Mouse (Mus musculus) myocyte (in vitro differentiated cells): ENCODE results near the gene Clptm1. TPM values are rescaled to one million over a fixed set of nuclear protein-coding genes. Genes with fewer than 3 reads are reported as not detected.

Experiments used
- H3K27me3 ChIP-seq: one replicate; pipeline ENCODE4 v1.6.1; 2011; ENCODE audit not compliant: control insufficient read depth, insufficient read depth, insufficient read length
- H3K36me3 ChIP-seq: one replicate; pipeline ENCODE4 v1.6.1; 2011; ENCODE audit not compliant: control insufficient read depth, insufficient read depth
- H3K4me2 ChIP-seq: one replicate; pipeline ENCODE4 v1.6.1; 2011; ENCODE audit warnings: low read depth, control low read depth
- H3K4me3 ChIP-seq: one replicate; pipeline ENCODE4 v1.5.1; 2011; ENCODE audit warnings: mild to moderate bottlenecking, control low read depth, moderate library complexity
- H3K79me2 ChIP-seq: one replicate; pipeline ENCODE4 v1.6.1; 2011; ENCODE audit not compliant: control insufficient read depth, insufficient read depth
- H3ac ChIP-seq: one replicate; pipeline ENCODE4 v1.6.1; 2011; ENCODE audit not compliant: control insufficient read depth, insufficient read length
- CEBPB ChIP-seq: IDR thresholded peaks from 2 replicates; pipeline ENCODE4 v1.6.1; 2011; ENCODE audit warnings: mild to moderate bottlenecking, moderate library complexity; ENCODE audit not compliant: poor library complexity, insufficient read depth, severe bottlenecking
- E2F4 ChIP-seq: IDR thresholded peaks from one replicate; pipeline ENCODE4 v1.6.1; 2011; ENCODE audit warnings: mild to moderate bottlenecking, control low read depth, moderate library complexity; ENCODE audit not compliant: insufficient read depth
- MAX ChIP-seq: IDR thresholded peaks from one replicate; pipeline ENCODE4 v1.6.1; 2011; ENCODE audit warnings: low read depth, mild to moderate bottlenecking, control low read depth
- MYOD1 ChIP-seq, 3 experiments: IDR thresholded peaks; one replicate each; pipeline ENCODE4 v1.6.1; 2011; ENCODE audit warnings: control low read depth in 2 of 3, low read depth in 2 of 3, mild to moderate bottlenecking in 2 of 3, moderate library complexity in 1 of 3; ENCODE audit not compliant: insufficient read length in 2 of 3, control insufficient read depth in 1 of 3
- MYOG ChIP-seq, 3 experiments: IDR thresholded peaks; one replicate each; pipeline ENCODE4 v1.6.1; 2011; ENCODE audit warnings: control low read depth in 2 of 3, low read depth in 2 of 3, mild to moderate bottlenecking in 2 of 3; ENCODE audit not compliant: insufficient read length in 2 of 3, control insufficient read depth in 1 of 3, insufficient read depth in 1 of 3
- POLR2A ChIP-seq: IDR thresholded peaks from one replicate; pipeline ENCODE4 v1.6.1; 2011; ENCODE audit warnings: low read depth, mild to moderate bottlenecking, control low read depth, moderate library complexity; ENCODE audit not compliant: insufficient read length
- POLR2AphosphoS2 ChIP-seq: IDR thresholded peaks from one replicate; pipeline ENCODE4 v1.6.1; 2011; ENCODE audit warnings: low read depth, control low read depth; ENCODE audit not compliant: insufficient read length
- REST ChIP-seq: IDR thresholded peaks from one replicate; pipeline ENCODE4 v1.6.1; 2011; ENCODE audit warnings: mild to moderate bottlenecking, control low read depth, moderate library complexity; ENCODE audit not compliant: insufficient read depth, insufficient read length
- SRF ChIP-seq: IDR thresholded peaks from one replicate; pipeline ENCODE4 v1.6.1; 2011; ENCODE audit warnings: low read depth; ENCODE audit not compliant: control insufficient read depth, insufficient read length
- TCF12 ChIP-seq: IDR thresholded peaks from one replicate; pipeline ENCODE4 v1.6.1; 2011; ENCODE audit warnings: mild to moderate bottlenecking, control low read depth; ENCODE audit not compliant: poor library complexity, insufficient read depth, severe bottlenecking
- TCF3 ChIP-seq: IDR thresholded peaks from one replicate; pipeline ENCODE4 v1.6.1; 2011; ENCODE audit warnings: low read depth, control low read depth; ENCODE audit not compliant: insufficient read length
- USF1 ChIP-seq: IDR thresholded peaks from one replicate; pipeline ENCODE4 v1.6.1; 2011; ENCODE audit warnings: low read depth, mild to moderate bottlenecking, control low read depth, moderate library complexity
- polyA plus RNA-seq: library from polyadenylated mRNA; unstranded; fragments of >200 nt; fragmentation: generic; extraction: Trizol; gene quantifications from one replicate; pipeline ENCODE4 v1.2.1, GENCODE M21; 2012; ENCODE audit warnings: missing spikeins

Gene Clptm1
- polyA plus RNA-seq, 1 experiment = 126 TPM

GRCm38 (mm10) chr7:19628536-19629360, 36.1 kb downstream of the Clptm1 start:
- H3K27me3 ChIP-seq = no peaks in the 10 kb centered on the region
- H3K79me2 ChIP-seq = no peaks in the 10 kb centered on the region
- peak; percentile 42 for TF ChIP-seq POLR2AphosphoS2
- TF ChIP-seq POLR2A = peak; percentile 53
- no peak for TF ChIP-seq E2F4
- H3K4me2 ChIP-seq = peak overlapping the region; percentile 73
- no peaks in the 10 kb centered on the region for H3K36me3 ChIP-seq
- peak overlapping the region; percentile 42 for H3K4me3 ChIP-seq
- H3ac ChIP-seq = peak overlapping the region; percentile 70

DNA sequence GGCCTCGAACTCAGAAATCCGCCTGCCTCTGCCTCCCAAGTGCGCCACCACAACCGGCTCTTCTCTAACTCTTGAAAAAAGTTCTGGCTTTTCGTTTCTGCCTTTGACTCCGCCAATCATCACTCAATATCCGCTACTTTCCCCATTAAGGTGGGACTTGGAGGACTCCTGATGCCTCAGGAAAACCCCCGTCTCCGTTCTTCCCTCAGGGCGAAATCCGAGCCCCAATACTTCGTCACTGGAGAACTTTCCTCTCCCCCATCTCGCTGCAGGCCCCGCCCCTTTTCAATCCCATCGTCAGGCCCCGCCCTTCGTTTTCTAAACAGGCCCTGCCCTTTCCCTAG, 36.7 kb downstream of the Clptm1 start:
- Histone ChIP-seq H3K27me3 (no peaks in the 10 kb centered on the region), H3K4me3 (peak overlapping the region; percentile 42), H3K79me2 (no peaks in the 10 kb centered on the region), H3K36me3 (no peaks in the 10 kb centered on the region), H3K4me2 (peak overlapping the region; percentile 73), H3ac (no peak overlapping the region)
- no peak for TF ChIP-seq MAX
- TF ChIP-seq TCF3 = no peak
- no peak for TF ChIP-seq USF1
- no peak for TF ChIP-seq SRF
- TF ChIP-seq POLR2AphosphoS2 = no peak
- no peak for TF ChIP-seq TCF12
- TF ChIP-seq POLR2A = no peak
- TF ChIP-seq REST = no peak
- TF ChIP-seq CEBPB = no peak
- TF ChIP-seq MYOD1 (IDR thresholded peaks at IDR 0.05; ENCODE audit: control insufficient read depth in 1 of 3, insufficient read length in 2 of 3, low read depth in 2 of 3) = no peak
- TF ChIP-seq MYOG (IDR thresholded peaks at IDR 0.05; ENCODE audit: control insufficient read depth in 1 of 3, insufficient read depth in 1 of 3, insufficient read length in 2 of 3, low read depth in 2 of 3) = no peak
- no peak for TF ChIP-seq E2F4

DNA sequence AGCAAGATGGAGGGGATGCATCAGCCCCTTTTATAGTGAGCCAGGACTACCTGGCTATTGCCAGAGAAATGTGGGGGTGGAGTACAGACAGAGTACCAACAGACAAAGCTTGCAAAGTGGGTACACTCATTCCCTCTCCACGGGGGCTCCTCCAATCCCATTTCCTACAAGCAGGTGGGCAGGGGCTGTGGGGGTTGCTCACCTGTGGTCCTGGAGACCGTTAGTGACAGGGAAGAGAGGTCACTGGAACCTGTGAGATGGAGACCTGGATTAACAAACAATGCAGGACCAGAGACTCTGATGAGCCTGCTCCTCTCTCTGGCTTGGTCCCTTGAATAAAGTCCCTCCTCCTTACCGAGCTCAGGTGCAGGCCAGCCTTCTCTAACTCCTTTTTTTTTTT, 37.1 kb downstream of the Clptm1 start:
- H3ac ChIP-seq = no peak overlapping the region
- H3K27me3 ChIP-seq = no peaks in the 10 kb centered on the region
- H3K4me2 ChIP-seq = peak overlapping the region; percentile 73
- no peaks in the 10 kb centered on the region for H3K36me3 ChIP-seq
- TF ChIP-seq POLR2AphosphoS2 = no peak
- H3K4me3 ChIP-seq = peak overlapping the region; percentile 42
- no peaks in the 10 kb centered on the region for H3K79me2 ChIP-seq

- Histone ChIP-seq H3K4me2 (no peak overlapping the region), H3ac (no peak overlapping the region), H3K36me3 (peaks cover 2% of the 10 kb centered on the region), H3K4me3 (no peak overlapping the region), H3K27me3 (no peaks in the 10 kb centered on the region), H3K79me2 (no peaks in the 10 kb centered on the region)
- TF ChIP-seq TCF3 = no peak
- no peak for TF ChIP-seq REST
- TF ChIP-seq TCF12 = no peak
- no peak for TF ChIP-seq CEBPB
- TF ChIP-seq MYOG (IDR thresholded peaks at IDR 0.05; ENCODE audit: control insufficient read depth in 1 of 3, insufficient read depth in 1 of 3, insufficient read length in 2 of 3, low read depth in 2 of 3) = no peak
- no peak for TF ChIP-seq POLR2AphosphoS2
- no peak for TF ChIP-seq E2F4
- TF ChIP-seq MYOD1 (IDR thresholded peaks at IDR 0.05; ENCODE audit: control insufficient read depth in 1 of 3, insufficient read length in 2 of 3, low read depth in 2 of 3) = no peak
These were observed 41.4 kb downstream of the Clptm1 start for GRCm38 (mm10) chr7:19623433-19623832.

DNA sequence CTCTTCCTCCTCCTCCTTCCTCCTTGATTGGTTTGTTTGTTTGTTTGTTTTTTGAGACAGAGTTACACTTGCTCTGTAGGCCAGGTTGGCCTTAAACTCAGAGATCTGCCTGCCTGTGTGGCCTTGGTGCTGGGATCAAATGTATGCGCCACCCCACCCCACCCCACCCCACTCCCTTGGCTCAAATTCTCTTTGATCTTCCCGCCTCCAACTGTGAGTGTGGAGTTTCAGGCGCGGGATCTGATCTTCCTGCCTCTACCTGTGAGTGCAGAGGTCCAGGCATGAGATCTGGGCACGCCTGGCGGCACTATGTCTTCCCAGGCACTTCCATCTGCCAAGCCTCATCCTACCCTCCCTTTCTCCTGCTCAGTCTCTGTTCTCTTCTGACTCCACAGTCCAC, 42.6 kb downstream of the Clptm1 start:
- H3K79me2 ChIP-seq = no peaks in the 10 kb centered on the region
- H3K4me3 ChIP-seq = no peak overlapping the region
- H3K27me3 ChIP-seq = no peaks in the 10 kb centered on the region
- H3K36me3 ChIP-seq = peaks cover 4% of the 10 kb centered on the region
- H3ac ChIP-seq = no peak overlapping the region
- no peak overlapping the region for H3K4me2 ChIP-seq
- TF ChIP-seq CEBPB (no peak), POLR2AphosphoS2 (no peak), MAX (no peak), TCF3 (no peak), USF1 (no peak), TCF12 (no peak), MYOG (IDR thresholded peaks at IDR 0.05; ENCODE audit: control insufficient read depth in 1 of 3, insufficient read depth in 1 of 3, insufficient read length in 2 of 3, low read depth in 2 of 3) (no peak), MYOD1 (IDR thresholded peaks at IDR 0.05; ENCODE audit: control insufficient read depth in 1 of 3, insufficient read length in 2 of 3, low read depth in 2 of 3) (no peak), E2F4 (no peak), POLR2A (no peak), SRF (no peak), REST (no peak)
